Mouse (Mus musculus): ENCODE measurements around the gene Olfr356.

Gene Olfr356

DNA sequence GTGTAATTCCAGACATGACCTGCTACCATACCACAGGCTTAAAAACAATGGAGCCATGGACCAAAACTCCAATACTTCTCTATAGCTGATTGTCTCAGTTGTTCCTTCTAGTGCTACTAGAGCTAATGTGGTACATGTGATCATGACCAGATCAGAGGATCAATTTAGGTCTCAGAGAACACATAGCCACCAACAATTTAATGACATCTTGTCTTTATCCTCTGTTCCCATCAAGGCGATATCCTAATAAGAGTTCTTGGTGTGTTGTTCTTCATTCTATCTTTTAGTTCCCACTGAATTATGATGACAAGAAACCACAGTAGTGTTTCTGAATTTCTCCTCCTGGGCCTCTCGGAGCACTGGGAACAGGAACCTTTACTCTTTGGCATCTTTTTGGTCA lies at the start of gene Olfr356:
Gene Olfr356 (plus strand): TSS at position 301 of the 400 bp plus-strand sequence.
- Histone ChIP-seq H3K36me3 (ENCODE audit: control insufficient read depth, insufficient read depth, low read length, poor library complexity, severe bottlenecking) (no peaks in the 10 kb centered on the region), H3K27me3 (ENCODE audit: control insufficient read depth, insufficient read depth, low read length, poor library complexity, severe bottlenecking) (no peaks in the 10 kb centered on the region)
- no peak for DNase-seq (ENCODE audit: low read depth, low spot score)

DNA sequence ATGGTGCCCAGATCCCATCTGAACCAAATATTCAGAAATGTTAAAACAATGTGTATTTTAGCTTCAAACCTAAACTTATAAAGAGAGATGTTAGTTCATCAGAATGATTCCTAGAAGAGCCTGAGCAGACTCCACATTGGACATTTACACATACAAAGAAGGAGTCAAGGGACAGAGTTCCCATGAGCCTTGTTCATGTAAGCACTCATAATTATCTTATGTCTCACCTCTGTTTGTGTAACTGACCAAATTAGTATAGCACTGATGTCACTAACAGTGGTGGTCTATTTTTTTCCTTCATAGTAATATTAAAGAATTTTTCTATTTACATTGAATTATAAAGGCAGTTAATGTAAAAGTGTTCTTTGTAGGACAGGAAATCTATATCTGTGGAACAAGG lies 44.1 kb upstream of the Olfr356 start, which contains the start of gene Olfr353:
Gene Olfr353 (minus strand): TSS at position 101 of the 400 bp plus-strand sequence.
- no peaks in the 10 kb centered on the region for H3K27me3 ChIP-seq (ENCODE audit: control insufficient read depth, insufficient read depth, low read length, poor library complexity, severe bottlenecking)
- no peaks in the 10 kb centered on the region for H3K36me3 ChIP-seq (ENCODE audit: control insufficient read depth, insufficient read depth, low read length, poor library complexity, severe bottlenecking)
- DNase-seq (ENCODE audit: low read depth, low spot score) = no peak

DNA sequence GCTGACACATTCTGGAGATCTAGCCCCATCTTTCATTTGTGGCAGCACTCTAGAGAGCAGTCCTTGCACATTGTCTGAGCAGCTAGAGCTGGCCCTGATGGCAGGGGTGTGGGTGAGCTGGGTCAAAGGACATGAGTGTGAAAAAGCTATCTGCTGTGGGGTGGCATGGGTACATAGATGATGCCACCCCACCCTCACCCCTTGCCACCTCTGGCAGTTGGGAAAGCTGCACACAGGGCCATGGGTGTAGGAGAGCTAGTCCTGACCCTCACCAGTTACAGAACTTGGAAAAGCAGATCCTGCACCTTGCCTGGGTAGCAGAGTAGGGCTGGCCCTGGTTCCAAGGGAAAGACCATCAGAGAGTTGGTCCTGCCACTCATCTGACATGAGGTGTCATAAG lies 39.8 kb upstream of the Olfr356 start:
- H3K36me3 ChIP-seq (ENCODE audit: control insufficient read depth, insufficient read depth, low read length, poor library complexity, severe bottlenecking) = no peaks in the 10 kb centered on the region
- no peak for DNase-seq (ENCODE audit: low read depth, low spot score)
- H3K27me3 ChIP-seq (ENCODE audit: control insufficient read depth, insufficient read depth, low read length, poor library complexity, severe bottlenecking) = no peaks in the 10 kb centered on the region

DNA sequence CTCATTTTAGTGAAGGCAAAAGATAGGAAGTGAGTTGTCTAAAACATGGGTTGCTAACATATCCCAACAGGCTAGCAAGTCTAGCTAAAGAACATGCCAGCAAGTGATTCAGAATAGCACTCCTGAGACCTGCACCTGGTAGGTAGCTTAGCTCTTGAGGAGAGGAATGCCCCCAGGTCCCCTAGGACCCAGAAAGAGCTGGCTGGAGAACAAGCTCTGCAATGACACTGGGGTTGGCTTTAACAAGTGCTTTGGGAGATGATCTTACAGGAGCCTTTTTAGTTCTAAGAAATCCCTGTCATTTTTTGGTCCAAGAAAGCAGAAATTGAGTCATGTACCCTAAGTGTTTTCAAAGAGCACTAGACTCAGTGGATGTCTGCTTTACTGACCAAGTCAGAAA lies 31.5 kb upstream of the Olfr356 start, which contains the start of gene Olfr354:
Gene Olfr354 (plus strand): TSS at position 301 of the 400 bp plus-strand sequence.
- no peaks in the 10 kb centered on the region for H3K36me3 ChIP-seq (ENCODE audit: control insufficient read depth, insufficient read depth, low read length, poor library complexity, severe bottlenecking)
- no peaks in the 10 kb centered on the region for H3K27me3 ChIP-seq (ENCODE audit: control insufficient read depth, insufficient read depth, low read length, poor library complexity, severe bottlenecking)
- no peak for DNase-seq (ENCODE audit: low read depth, low spot score)

DNA sequence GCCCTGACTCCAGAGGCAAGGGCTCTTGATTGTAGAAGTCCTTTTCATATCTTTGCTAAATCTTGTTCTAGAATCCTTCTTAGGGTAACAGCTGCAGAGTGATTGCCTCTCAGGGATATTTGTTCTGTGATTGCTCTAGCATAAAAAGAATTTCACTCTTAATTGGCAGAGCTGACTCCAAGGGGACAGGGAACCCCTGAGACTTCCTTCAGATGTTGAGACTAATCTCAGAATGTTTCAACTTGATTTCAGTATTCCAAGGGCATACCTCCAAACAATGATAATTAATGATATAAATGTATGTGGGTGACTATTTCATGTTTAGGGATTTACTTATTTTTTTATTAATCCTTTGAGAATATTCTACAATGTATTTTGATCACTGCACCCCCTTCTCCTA lies 8.1 kb upstream of the Olfr356 start, which contains the start of gene Olfr355:
Gene Olfr355 (minus strand): TSS at position 101 of the 400 bp plus-strand sequence.
- Histone ChIP-seq H3K27me3 (ENCODE audit: control insufficient read depth, insufficient read depth, low read length, poor library complexity, severe bottlenecking) (no peaks in the 10 kb centered on the region), H3K36me3 (ENCODE audit: control insufficient read depth, insufficient read depth, low read length, poor library complexity, severe bottlenecking) (no peaks in the 10 kb centered on the region)
- no peak for DNase-seq (ENCODE audit: low read depth, low spot score)
